Mouse (Mus musculus): ENCODE data around the gene Tfec.

Gene Tfec

DNA sequence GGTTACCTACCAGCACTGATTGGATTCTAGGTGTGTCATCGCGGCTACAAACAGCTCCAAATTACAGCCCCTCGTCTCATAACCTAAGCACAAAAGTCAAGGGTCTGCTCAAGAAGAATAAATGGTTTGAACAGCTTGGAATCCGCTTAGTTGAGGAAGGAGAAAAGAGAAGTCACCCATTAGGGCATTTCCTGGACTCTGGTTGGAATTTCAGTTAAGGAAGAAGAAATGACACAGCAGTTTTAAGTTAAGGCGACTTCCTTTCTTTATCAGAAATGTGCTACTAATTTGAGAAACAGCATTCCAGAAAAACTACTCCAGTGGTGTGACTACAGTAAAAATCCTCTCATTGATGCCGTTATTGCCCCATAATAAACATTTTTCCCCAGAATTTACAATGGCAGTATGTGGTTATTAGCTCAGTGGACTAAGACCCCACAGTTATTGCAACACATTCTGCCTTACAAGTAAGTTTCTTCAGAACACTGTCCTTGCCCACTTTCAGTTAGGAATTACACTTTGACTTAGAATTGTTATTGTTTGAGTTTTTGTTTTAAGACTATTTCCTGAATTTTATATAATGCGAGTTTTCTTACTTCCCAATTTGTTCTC, at the start of gene Tfec:
TSS of gene Tfec (minus strand) at position 191 of the 612 bp plus-strand sequence.
- no peak for DNase-seq (ENCODE audit: low spot score)

DNA sequence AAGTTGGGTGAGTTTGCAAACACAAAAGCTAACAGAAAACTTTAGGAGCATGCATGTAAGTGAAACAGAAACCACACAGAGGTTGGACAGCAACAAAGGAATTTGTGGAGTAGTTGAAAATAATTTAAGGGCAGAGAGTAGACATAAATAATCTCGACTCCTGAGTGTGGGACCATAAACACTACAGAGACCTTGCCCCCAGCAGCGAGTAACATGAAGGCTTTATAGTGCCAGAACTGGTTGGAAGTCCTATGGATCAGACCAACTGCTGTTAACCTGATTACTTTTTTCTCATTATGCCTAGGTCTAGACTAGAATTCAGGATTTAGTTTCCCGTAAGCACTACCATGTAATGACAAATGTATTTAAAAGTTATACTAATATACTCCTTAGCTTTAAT, 49.6 kb upstream of the Tfec start:
- DNase-seq (ENCODE audit: low spot score) = no peak

DNA sequence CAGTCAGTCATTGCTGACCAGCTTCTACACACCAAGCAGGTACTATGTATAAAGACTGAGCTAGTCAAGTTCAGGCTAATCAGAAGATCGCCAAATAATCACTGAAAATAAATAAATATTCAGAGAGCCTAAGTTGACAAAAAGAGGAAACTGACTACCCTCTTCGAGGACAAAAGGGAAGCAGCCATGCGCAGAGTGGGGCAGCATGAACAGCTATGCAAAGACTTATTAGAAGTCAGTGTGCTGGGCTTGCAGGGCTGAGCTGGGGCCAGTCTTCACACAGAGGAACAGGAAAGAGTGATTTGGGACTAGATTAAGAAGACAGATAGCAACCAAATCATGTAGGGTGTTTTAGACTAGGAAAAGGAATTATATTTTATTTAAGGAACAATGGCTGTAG, 45.3 kb upstream of the Tfec start:
- no peak for DNase-seq (ENCODE audit: low spot score)

DNA sequence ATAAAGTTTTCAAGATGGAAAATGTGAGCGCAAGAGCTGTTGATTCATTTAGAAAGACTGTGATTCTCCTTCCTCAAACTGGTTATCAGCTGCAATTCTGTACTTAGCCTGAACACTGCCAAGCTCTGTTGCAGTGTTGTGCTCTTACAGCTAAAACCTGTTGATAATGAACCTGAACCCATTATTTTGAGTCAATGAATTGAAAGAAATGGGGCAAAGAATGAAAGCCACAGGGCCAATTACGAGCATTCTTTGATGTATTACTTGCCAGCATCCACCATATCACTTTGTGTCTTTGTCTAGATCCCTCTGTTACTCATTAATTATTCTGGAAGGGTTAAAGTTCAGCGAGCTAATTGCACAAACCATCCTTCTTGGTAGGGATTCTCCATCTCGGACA, 44.2 kb upstream of the Tfec start:
- no peak for DNase-seq (ENCODE audit: low spot score)

DNA sequence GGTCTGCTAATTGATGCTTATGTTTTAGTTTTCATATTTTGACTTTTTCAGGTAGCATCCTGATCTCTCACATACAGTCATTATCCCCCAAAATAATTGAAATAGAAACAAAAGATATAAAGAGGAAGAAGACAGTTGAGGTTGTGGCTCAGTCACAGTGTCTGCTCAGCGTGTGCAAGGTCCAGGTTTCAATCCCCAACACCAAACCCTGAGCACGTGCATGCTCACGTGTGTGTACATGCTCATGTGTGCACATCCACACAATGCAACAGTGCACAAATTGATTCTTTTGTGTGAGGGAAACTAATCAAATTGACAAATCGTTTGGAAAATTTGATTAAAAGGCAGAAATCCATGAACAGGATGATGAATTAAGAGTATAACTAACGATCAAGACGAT, 32.8 kb upstream of the Tfec start:
- DNase-seq (ENCODE audit: low spot score) = no peak

DNA sequence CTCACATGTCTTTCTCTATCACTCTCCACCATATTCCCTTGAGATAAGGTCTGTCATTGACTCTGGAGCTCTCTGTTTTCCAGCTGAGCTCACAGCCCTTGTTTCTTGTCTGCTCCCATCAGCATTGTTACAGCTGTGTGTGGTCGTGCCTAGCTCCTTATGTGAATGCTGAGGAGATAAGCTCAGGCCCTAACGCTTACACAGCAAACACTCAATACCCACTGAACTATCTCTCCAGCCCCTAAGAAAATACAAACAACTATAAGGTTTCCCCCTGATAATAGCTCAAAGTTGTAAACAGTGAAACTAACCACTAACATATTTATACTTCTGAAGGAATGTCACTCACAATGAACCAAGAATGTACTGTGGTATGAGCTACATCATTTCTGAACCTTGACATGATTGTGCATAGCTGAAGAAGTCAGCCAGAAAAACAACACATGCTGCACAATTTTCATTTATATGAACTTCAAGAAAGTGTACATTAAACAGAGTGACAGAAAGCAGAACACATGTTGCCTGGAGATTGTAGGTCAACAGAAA, 21.9 kb upstream of the Tfec start:
- DNase-seq (ENCODE audit: low spot score) = no peak

DNA sequence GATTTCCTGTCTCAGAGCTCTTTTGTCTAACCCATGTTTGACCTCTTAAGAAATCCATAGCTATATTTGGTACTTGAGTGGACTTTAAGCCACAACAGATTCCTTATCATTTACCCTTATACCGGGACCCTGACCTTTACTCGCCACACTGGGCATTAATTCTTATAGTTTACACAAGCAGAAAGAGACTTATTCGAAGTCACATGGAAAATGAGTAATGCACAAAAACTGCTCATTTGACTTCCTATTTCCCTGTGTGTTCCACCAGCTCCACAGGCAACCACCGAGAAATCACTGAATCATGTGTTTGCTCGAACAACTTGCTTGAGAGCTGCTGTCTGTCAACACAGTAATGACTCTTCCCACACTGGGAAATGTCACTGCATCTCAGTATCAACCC, 6.4 kb downstream of the Tfec start:
- DNase-seq (ENCODE audit: low spot score) = peak; percentile 29

DNA sequence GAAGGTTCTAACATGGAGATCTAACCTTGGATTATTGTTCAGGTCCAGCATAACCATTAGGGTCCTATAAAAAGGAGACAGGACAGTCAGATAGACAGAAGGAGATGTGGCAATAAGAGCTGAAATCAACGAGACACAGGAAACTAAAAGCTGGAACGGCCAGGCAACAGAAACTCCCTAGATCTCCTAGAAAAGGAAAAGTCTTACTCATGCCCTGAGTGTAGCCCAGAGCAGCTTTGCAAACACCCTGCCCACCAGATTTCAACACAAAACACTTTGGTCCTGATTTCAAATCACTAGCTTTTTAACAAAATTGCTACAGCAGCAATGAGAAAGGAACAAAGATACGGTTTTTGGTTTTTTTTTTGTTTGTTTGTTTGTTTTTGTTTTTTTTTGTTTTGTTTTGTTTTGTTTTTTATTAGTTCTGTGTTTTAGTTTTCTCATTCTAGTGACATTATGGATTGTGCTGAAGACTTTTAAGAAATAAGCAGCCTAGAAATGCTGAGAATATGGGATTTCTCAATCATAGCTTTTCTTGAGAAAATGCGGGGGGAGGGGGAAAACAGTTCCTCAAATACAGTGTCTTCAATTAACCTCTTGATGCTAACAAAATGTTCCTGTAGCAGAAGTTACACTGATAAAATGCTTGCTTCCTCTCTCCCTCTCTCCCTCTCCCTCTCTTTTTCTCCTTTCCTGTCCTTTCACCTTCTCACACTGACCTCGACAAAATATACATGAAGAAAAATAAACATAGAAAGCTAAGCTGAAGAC, 14.5 kb downstream of the Tfec start:
- no peak for DNase-seq (ENCODE audit: low spot score)

DNA sequence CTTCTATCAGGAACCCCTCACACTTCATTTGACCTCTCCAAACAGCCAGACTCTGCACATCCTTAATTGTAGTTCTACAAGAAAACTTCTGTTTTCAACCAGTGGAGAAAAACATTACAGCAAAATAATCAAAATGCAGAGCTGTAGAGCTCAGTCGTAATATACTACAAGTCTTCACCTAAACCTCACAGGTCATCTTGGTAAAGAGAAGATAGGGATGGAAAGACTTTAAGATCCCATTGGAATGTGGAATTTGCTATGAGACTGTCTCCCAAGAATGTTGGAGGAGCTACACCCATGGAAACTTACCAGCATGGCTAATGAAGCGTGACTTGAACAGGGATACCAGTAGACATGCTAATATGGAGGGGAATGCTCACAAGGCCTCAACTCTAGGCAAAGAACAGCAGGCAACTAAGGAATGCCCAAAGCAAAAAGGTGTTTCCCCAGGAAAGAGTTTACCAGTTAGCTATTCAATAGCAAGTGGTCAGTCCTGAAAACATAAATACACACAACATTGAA, 24.2 kb downstream of the Tfec start:
- DNase-seq (ENCODE audit: low spot score) = no peak

DNA sequence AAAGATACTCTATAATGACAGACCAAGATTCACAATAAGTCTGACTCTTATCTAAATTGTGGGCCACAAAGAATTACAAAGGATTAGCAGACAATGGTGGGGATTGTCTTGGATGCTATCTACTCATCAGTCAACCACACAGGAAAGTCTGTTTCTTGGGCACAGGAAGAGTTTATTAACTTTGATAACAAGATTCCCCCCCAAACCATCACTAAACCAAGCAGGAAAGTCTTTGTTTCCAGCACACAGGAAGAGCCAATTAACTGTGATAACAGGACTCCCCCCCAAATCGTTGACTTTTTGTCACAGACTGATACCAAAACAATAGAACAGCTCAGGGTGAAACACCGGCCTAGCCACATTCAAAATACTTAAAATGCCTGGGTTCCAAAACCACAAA, 28.2 kb downstream of the Tfec start:
- no peak for DNase-seq (ENCODE audit: low spot score)

DNA sequence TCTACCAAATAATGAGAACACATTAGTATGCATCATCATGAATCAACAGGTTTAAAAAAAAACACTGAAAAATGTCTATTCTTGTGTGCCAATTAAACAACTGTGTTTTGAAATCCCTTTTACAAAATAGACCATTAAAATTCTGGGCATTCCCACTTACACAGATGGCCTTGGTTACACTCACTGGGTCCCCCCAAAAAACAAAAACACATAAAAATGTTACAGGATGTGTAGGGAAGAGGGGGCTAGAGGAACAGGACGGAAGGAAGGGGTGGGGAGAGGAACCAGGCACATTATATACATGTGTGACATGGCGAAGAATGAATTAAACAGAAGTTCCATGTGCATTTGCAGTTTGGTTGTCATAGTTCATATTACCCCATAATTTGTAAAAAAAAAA, 29.9 kb downstream of the Tfec start:
- DNase-seq (ENCODE audit: low spot score) = no peak

DNA sequence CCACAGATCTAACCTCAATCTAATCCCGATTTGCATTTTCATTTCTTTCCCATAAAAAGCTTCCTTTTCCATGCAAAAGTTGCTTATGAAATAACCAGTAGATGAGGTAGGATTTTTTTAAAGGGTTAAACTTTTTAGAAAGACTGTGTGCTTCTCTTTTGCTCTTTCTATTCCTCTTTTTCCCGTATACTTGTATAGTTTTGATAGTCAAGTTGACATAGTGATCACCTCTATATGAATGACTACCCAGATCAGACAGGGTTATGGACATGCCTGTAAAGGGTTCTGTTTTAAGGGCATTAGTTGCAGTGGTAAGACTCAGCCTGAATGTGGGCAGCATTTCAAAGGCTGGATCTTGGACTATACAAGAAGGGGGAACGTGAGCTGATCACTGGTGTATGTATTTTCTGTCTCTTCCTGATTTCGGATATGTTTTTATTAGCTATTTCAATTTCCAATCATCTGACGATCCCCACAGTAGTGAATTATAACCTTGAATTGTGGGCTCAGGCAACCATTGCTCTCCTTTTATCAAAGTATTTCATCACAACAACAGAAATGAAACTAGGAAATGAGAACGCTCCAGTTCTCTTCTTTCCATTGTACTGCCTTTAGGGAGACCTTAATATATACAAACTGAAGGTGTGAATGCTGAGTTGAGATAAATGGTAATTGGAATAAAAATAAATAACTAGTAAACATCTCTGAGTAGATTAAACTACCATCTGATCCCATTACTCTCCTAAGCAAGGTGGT, 35.3 kb downstream of the Tfec start:
- no peak for DNase-seq (ENCODE audit: low spot score)

DNA sequence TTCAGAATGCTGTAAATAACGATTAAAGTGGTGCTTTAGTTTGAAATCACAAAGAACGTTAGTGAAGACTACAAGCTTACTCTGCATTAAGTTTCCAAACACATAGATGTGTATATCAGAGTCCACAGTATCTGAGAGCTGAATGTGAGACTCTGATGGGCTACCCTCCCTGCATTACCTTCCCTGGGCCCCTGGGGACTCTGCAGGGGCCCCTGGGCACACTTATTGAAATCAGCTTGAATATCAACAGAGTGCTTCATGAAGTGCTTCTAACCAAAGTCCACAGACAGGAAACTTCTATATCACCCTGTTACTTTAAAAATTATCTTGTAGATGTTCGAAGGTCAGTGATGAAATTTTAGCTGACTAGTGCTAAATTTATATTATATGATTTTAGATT, 36.2 kb downstream of the Tfec start:
- DNase-seq (ENCODE audit: low spot score) = no peak

DNA sequence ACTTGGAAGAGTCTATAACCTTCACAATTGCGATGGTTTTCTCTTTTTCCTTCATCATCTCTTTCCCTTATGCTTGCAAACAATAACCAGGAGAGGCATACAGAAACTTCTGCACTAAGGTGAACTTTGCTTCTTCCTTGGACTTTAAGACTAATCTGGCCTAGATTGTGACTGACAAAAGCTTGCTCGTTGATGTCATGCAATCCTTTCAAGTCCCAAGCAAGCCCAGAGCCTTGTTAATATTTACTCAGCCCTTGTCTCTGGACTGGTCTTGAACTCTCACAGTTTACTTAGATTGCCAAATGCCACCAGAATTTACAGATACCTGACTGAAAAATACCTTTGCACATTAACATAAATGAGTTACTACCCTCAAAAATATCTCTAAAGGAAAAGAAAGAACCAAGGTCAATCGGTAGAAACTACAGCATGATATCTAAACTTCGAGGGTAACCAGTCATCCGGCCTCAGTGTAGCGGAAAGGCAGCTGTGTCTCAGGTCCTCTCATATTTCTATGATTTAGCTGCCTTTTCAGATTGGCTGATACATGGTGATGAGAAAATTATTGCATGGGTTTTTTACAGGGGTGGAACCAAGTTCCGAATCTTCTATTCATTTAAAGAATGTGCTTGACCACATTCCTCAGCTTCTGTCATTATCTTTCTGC, 42.2 kb downstream of the Tfec start:
- no peak for DNase-seq (ENCODE audit: low spot score)

DNA sequence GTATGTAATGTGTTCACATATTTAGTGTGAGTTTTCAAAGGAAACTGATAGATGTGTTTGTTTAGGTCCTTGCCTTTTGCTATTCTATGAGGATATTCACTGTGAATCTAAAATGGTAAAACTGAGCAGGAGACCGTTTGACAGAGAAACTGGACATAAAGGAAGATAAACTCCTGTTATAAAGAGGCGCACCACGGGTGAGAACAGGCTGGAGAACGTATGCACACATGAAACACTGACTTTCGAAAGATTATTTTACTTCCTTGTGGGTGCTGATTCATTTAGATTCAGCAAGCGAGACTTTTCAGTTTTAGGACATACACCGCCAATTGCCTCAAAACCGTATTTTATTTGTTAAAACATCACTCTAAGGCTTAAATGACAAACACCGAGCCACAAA, 43.3 kb downstream of the Tfec start:
- no peak for DNase-seq (ENCODE audit: low spot score)

DNA sequence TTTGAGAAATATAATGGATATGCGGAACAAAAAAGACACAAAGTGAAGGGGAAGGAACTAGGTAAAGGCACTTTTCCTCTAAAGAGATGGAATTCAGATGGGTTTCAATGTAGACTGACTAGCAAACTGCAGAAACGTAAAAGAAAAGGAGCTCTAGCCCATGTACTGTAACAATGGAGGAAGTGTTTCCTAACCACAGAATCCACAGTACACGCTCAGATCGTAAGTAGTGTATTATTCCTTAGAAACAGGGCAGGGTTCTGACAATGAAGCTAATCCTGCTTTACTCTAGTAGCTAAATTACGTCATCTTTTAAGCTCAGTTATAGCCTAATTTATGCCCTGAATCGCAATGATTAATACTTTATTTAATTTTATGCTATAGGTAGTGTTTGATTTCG, 51.7 kb downstream of the Tfec start:
- DNase-seq (ENCODE audit: low spot score) = no peak

DNA sequence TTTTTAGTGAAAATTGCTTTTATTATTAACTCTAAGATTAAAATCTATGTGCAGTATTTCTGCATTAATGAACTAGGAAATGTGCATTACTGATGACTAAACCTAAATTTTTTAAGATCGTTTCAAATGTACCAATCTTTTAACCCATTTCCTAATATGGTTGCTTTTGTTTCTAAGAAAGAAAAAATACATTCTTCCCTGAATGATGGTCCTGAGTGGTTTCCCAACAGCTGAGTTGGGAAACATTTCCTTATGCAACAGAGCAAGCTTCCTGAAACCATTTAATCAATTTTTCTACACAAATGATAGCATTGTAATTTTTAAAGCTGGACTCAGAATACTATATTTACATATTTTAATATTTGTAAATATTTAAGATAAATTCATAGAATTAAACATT, 62.6 kb downstream of the Tfec start:
- no peak for DNase-seq (ENCODE audit: low spot score)

DNA sequence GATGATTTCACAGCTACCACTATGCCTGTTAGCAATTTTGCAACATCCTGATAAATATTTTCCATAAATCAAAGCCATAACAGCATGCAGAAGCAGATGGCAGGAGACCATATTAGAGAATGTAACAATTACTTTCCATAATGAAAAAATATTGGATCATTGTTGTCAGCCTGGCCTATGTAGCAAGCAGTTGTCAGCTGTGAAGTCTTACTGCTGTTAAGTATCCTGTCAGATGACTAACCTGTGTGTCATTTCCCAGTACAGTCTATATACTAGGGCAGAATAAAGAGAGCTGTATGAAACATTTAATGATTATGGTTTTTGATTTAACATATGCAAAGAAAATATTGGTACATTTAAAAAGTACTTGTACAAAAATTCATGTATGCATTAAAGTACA, 69.9 kb downstream of the Tfec start:
- DNase-seq (ENCODE audit: low spot score) = no peak

DNA sequence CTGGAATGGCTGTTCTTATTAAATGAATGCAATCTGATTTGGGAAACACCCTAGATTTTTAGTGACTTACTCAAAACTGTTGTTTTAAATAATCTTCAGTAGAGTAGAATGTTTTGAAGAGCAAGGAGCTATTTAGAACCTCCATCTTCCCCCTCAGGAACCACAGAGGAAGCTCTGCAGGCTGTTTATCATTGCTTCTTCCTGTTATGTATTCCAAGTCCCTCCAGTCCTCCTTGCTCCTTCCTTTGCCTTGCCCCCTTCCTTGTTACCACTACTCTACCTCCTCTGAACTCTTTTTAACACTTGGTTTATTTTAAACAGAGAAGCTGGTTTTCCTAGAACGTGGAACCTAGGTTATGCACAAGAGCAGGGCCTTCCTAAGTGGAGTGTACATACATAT, 76.3 kb downstream of the Tfec start:
- no peak for DNase-seq (ENCODE audit: low spot score)

DNA sequence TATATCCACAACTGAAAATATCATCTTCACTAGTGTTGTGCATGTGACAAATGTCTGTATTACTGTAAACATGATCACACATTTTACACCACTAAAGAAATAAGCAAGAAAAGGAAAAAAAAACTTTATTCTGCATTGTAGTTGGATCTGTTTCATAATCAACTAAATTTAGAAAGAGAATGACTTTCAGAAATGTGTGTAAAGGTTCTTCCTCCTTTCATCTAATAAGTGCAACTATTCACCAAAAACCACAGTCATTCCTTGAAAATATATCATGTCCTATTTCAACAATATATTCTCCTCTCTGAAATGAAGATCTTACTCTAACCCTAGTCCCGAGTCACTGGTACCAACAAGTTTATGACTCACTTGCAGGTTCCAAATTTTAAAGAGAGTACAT, 91.9 kb downstream of the Tfec start:
- DNase-seq (ENCODE audit: low spot score) = no peak

DNA sequence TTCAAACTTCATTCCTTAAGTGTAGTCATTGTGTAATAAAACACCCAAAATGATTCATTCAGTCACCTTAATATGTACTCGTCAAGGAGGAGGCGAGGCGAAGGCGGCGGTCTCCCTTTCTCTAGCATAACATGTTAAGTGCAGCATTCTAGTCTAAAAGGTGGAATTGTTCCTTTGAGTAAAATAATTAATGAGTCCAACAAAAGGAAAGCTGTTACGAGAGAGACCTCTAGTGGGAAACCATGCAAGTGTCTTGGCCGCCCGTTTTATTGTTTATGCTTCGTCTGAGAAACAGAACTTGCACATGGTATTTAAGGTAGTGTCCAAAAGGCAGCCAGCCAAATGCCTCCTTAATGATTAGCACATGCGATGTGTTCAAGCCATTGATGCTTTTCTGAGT, 100.6 kb downstream of the Tfec start:
- peak; percentile 33 for DNase-seq (ENCODE audit: low spot score)

DNA sequence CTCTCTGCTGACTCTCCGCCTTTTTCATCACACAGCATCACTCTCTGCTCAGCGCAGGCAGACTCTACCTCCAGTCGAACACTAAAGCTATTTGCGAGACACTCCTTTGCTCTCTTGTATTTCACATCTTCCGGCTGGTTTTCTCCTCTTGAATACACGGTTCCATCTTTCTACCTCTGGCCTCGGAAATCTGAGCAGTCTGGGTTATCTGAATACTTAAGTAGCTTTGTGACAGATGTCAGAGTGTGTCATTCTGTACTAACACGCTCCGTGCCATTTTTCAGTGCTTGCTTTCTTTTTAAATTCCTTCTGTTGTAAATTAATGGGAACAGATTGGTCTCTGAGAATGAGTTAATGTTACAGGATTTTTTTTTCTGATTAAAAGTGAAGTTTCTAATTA, 101.3 kb downstream of the Tfec start:
- DNase-seq (ENCODE audit: low spot score) = no peak
